Mouse (Mus musculus) frontal cortex, postnatal 14 days (tissue): ENCODE data around the gene Oxsr1.
A peak's percentile ranks its signal among the peaks of the same experiment; 100 is the strongest.
"Not testable (repeated sequence)": the region's sequence is repeated elsewhere in the genome, so short reads cannot be mapped to it uniquely, and the experiment has no call there.

Source experiments
- DNase-seq, 2 experiments: peaks; one replicate each; pipeline ENCODE4 v3.0.0; 2022; ENCODE audit warnings: low spot score in 2 of 2

Oxsr1 gene

DNA sequence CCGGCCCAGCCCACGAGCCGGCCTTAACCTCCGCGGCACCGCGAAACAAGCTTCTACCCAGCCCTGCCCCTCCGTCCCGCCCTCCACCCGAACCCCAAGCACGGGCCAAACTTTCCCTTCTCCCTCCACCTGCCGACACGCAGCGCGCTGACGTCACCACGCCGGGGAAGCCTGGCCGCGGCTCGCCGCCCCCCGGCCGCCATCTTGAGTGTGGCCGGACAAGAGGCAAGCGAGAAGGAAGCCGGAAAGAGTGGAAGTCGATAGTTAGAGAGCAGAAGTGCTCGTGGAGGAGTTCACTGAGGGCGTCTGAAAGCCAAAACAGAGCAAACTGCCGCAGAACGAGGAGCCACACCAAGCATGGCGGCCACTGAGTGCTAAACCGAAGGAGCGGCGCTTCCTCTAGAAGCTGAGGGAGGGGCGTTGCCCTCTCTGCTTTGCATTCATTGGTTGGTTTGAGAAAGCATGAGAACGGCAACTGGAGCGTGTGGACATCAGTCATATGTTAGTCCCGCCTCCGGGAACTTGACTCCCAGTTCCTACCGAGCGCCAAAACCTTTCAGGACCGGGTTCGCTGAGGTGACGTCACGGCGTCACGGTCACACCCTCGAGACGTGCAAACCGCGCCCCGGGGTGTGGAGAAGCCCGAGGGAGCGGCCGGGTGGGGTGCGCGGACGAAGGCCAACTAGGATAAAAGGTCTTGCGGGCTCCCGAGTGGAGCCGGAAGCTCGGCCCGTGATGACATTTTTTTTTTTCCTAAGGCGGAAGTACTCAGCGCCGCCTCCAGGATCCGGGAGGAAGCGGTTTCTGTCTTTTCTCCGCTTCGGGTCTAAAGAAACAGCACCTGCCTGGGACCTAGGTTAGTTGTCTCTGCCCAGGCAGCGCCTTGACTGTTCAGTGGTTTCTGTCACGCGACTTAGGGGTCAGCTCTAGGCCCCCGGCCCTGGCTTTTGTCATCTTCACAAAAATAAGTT is at the start of gene Oxsr1:
TSS of gene Oxsr1 (minus strand) at position 139 of the 971 bp plus-strand sequence.
- peak; percentile 98 to 99 for DNase-seq

DNA sequence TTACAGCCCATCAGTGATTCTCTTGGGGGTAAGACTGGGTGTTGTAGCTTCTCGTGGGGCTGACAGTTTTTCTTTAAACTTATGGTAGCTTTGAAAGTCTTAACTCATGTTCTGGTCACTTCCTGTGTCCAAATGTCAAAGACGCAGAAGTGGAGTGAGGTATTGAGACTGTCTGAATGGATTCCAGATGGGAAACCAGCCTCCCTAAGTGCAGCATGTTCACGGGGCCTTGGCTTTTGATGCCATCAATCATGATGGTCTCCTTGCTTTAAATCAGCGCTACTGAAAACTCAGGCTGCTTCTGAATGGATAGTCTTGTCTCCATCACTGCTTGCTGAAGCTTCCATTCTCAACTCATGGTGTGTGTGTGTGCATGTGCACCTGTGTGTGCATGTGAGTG is 49.0 kb upstream of the Oxsr1 start:
- DNase-seq: no peak

DNA sequence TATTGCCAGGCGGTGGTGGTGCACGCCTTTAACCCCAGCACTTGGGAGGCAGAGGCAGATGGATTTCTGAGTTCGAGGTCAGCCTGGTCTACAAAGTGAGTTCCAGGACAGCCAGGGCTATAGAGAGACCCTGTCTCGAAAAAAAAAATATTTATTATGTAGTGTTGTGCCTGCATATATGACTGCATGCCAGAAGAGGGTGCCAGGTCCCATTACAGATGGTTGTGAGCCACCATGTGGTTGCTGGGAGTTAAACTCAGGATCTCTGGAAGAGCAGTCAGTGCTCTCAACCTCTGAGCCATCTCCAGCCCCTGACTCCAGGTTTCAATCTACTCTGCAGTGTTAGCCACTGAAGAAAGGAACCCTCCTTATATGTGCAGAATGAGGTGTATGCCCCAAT is 48.5 kb upstream of the Oxsr1 start:
- not testable (repeated sequence) for DNase-seq

- no peak for DNase-seq
Observed at GRCm38 (mm10) chr9:119368367-119368766, 46.1 kb upstream of the Oxsr1 start.

- no peak for DNase-seq
Observed at GRCm38 (mm10) chr9:119365284-119365683, 43.1 kb upstream of the Oxsr1 start, which contains the start of gene Slc22a14. Slc22a14 (minus strand) TSS chr9:119365553.

- DNase-seq: no peak
Observed at GRCm38 (mm10) chr9:119363229-119363628, 41.0 kb upstream of the Oxsr1 start.

DNA sequence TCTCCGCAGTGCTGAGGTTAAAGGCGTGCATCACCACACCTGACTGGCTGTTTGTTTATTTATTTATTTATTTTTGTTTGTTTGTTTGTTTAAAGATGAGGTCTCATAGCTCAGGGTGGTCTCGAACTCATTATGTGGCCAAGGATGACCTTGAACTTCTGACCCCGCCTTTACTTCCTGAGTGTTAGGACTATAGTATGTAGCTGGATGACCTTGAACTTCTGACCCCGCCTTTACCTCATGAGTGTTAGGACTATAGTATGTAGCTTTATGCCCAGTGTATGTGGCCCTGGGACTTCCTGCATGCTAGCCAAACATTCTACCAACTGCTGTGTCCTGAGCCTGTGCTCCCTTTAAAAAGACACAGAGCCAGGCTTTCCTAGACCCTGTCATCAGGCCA is 39.2 kb upstream of the Oxsr1 start:
- DNase-seq: no peak

GRCm38 (mm10) chr9:119358058-119358429 is 35.8 kb upstream of the Oxsr1 start:
- DNase-seq: no peak

- peak; percentile 71 to 87 for DNase-seq
Observed at GRCm38 (mm10) chr9:119357331-119358057, 35.3 kb upstream of the Oxsr1 start, which contains the start of gene Xylb. Xylb (plus strand) TSS chr9:119357381.

DNA sequence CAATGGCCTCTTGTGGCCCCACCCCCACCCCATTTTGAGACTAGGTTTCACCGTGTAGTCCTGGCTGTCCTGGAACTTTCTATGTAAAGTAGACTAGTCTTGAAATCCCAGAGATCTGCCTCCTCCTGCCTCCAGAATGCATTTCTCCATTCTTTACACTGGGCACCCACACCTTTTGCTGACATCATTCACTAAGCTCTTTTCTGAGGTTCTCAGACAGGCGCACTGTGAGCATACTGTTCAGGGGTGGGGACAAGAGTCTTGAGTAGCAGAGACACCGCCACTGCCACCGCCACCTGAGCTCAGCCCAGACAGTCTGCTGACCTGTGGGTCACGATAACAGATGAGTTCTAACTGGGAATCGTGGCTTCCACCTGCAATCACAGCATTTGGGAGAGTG is 33.7 kb upstream of the Oxsr1 start:
- DNase-seq: no peak

- DNase-seq: no peak
Observed at GRCm38 (mm10) chr9:119353926-119354325, 31.7 kb upstream of the Oxsr1 start.

DNA sequence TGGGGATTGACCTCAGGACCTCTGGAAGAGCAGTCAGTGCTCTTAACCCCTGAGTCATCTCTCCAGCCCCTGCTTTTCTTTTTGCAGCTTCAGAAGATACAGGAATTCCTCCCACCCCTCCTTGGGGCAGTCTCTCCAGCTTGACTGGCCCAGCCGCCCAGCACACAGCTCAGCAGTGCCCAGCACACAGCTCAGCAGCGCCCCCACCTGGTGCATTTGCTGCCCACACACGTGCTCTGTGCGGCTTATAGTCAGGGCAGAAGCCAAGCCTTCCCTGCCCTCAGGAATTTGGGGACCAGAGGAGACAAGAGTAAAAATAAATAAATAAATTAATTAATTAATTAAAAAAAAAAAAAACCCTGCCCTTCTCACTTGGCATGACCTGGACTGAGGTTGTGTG is 29.8 kb upstream of the Oxsr1 start:
- DNase-seq: peak in 1 of 2 experiments; percentile 40

GRCm38 (mm10) chr9:119350947-119351705 is 28.9 kb upstream of the Oxsr1 start:
- DNase-seq: no peak

DNA sequence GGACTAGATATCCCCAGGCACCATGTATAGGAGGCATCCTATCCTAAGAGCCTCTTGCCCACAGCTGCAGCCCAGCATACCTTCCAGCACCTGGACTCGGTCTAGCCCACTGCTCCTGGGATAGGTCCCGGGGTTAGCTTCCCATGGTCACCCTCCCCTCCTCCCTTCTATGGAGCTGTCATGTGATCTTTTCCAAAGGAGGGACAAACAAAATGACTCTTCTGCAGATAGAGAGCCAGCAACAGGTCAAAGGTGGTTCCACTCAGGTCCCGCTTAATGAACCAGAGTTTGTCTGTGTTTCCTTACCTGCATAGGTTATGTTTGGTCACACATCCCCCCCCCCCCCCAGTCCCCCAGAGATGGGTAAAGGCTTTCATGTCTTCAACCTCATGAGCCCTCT is 28.3 kb upstream of the Oxsr1 start:
- DNase-seq: no peak

- DNase-seq: no peak
Observed at GRCm38 (mm10) chr9:119346376-119346775, 24.1 kb upstream of the Oxsr1 start.

- DNase-seq: no peak
Observed at GRCm38 (mm10) chr9:119342728-119343127, 20.5 kb upstream of the Oxsr1 start.

GRCm38 (mm10) chr9:119340909-119341816 is 18.9 kb upstream of the Oxsr1 start, which contains the start of gene Myd88:
Myd88 (minus strand) TSS chr9:119341411.
- peak; percentile 92 to 98 for DNase-seq

GRCm38 (mm10) chr9:119340212-119340580 is 18.0 kb upstream of the Oxsr1 start:
- DNase-seq: no peak

GRCm38 (mm10) chr9:119339558-119340211 is 17.5 kb upstream of the Oxsr1 start, which contains the start of gene Acaa1a:
Acaa1a (plus strand) TSS chr9:119339676.
- DNase-seq: peak; percentile 51 to 58

DNA sequence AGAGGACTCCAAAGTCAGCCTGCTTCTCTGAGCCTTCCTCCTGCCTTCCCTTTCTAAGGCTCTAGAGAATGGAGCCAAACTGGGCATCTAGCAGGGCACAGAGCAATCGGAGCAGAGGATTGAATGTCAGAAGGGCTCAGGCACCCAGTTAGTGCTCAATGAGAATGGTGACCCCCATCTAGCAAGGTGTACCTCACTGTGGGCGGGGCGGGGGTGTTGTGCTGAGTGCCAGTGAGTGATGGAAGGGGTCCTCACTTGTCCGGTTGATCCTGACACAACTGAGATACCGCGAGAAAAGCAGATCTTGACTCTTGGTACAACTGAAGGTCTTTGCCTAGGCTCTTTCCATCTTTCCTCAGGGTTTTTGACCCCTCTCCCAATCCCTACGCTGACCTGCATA is 16.9 kb upstream of the Oxsr1 start:
- no peak for DNase-seq
